Mouse (Mus musculus) bone marrow, adult 2 months (tissue): Measurements from ENCODE around the gene Aph1a.

ENCODE experiments used
- CTCF ChIP-seq: fragments of 200-500 bp; IDR thresholded peaks from 2 replicates; pipeline ENCODE4 v1.5.1; 2011; ENCODE audit warnings: low read length, control low read depth; ENCODE audit not compliant: control insufficient read depth, insufficient read depth
- POLR2A ChIP-seq: fragments of 200-500 bp; IDR thresholded peaks from 2 replicates; pipeline ENCODE4 v1.6.1; 2011; ENCODE audit warnings: low read depth, mild to moderate bottlenecking, control low read depth, low read length, borderline replicate concordance; ENCODE audit not compliant: control insufficient read depth

GRCm38 (mm10) chr3:95884400-95884799, 9.4 kb upstream of the Aph1a start:
- TF ChIP-seq POLR2A (no peak), CTCF (no peak)
